Mouse (Mus musculus) left cerebral cortex, adult 8-10 months (tissue): ENCODE data around the gene Gm20388. TPM values are rescaled to one million over a fixed set of nuclear protein-coding genes. Genes with fewer than 3 reads are reported as not detected.

Source experiments
- DNase-seq, 2 experiments: peaks; one replicate each; pipeline ENCODE4 v3.0.0; 2022; ENCODE audit warnings: low spot score in 2 of 2
- total RNA-seq, 4 experiments: library from RNA; stranded (reverse); gene quantifications; 2 replicates each; pipeline ENCODE4 v1.2.4; 2022

Gm20388 gene
- total RNA-seq, 4 experiments from 2014 or later: 10.4 to 20.8 (median 16.4) TPM

- DNase-seq: no peak
Observed at GRCm38 (mm10) chr8:122169446-122169845, 2258.8 kb downstream of the Gm20388 start.

GRCm38 (mm10) chr8:122171823-122172222, 2261.2 kb downstream of the Gm20388 start:
- no peak for DNase-seq

GRCm38 (mm10) chr8:122174133-122174930, 2263.7 kb downstream of the Gm20388 start:
- no peak for DNase-seq

DNA sequence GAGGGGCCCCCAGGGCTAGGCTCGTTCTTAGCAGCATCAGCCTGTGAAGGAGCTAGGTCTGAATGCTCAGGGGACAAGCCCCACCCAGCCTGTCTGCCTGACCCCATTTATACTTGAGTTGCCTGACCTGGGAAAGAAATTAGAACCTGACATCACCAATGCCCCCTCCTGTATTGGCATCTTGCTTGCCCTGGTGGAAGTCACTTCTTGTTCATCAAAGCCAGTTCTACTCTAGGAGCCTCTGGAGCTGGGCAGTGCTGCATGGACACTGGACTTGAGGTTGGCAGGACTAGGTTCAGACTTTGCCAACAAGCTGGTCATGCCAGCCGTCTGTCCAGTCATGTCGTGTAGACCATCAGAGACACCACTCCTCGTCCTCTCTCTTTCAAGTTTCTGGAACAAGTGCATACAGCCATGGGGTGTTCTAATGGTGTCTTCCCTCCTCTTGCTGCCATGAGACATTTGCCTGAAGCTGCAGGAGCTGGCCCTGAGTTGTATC, 2267.8 kb downstream of the Gm20388 start:
- no peak for DNase-seq

DNA sequence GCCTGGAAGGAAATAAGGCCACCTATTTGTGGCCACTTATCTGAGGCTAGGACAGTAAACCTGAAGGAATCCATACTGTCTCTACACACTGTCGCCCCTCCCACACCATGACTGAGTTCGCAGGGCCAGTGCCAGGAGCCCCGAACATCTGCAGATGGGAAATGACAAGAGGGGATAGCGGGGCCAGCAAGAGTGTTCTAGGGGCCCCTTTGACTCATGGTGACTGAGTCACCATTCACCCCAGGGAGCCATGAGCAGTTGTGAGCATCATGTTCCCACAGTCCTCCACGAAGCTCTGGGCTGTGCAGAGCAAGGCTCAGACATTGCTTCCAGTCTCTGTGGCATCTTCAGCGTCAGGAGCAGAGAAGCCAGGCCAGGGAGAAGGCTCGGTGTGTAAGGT, 2268.7 kb downstream of the Gm20388 start:
- no peak for DNase-seq

DNA sequence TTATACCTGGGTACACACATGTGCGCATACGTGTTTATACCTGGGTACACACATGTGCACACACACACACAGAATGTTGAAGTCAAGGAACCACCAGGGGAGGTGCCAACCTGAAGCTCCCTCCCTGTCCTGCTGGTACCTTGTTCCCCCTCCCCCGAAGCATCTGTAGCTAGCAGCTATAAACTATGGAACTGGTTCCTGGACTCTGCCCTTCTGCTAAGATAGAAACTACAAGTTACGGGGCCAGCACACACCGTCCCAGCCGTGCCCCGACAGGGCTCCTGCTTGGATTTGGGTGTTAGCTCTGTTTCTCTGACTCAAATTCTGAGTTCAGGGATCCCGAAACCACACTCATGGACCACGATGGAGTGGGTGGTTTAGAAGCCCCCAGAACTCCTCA, 2269.5 kb downstream of the Gm20388 start:
- no peak for DNase-seq

GRCm38 (mm10) chr8:122181414-122181813, 2270.8 kb downstream of the Gm20388 start:
- DNase-seq: peak; percentile 13 to 55

DNA sequence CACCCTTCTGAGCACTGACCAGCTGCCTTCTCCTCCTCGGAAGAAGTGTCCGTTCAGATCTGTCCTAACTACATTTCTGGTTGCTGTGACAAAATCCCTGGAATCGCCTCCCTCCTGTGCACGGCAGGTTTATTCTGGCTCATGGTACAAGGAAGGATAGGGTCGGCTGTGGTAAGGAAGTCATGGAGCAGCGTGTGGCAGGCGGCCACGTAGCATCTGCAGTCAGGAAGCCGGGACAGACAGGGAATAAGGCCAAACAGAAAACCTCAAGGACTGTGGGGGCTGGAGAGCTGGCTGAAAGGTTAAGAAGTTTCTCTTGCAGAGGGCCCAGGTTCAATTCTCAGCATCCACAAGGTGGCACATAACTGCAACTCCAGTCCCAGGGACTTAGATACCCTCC, 2271.3 kb downstream of the Gm20388 start:
- DNase-seq: no peak

DNA sequence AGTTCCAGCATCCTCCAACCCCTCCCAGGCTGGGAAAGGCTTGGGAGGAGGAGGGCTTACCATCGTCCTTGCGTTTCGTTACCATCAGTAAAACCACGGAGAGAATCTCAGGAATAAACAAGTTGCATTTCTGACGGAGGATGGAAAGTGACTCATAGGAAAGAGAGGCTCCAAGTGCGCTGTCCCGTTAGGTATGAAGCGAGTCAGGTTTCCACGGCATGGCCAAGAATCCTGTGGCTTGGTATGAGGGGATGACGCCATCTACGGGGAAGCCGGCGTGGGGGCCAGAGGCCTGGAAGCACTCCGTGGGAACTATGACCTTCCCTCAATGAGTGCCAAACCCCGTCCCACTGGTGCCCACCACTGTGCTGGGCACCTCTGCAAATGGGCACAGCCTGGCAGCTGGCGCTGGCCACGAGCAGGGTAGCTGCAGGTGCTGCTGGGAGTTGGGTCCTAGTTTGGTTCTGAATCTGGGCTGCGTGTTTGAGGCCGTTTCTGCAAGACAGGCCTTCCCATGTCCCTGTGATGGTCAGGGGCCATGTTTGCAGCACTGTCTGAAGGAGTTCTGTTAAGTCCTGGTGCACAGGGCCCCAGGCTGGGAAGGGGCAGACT, 2275.8 kb downstream of the Gm20388 start:
- no peak for DNase-seq

GRCm38 (mm10) chr8:122187271-122187670, 2276.6 kb downstream of the Gm20388 start:
- no peak for DNase-seq

- peak in 1 of 2 experiments; percentile 61 for DNase-seq
Observed at GRCm38 (mm10) chr8:122190349-122191053, 2279.9 kb downstream of the Gm20388 start.

- DNase-seq: no peak
Observed at GRCm38 (mm10) chr8:122191054-122191376, 2280.4 kb downstream of the Gm20388 start.

DNA sequence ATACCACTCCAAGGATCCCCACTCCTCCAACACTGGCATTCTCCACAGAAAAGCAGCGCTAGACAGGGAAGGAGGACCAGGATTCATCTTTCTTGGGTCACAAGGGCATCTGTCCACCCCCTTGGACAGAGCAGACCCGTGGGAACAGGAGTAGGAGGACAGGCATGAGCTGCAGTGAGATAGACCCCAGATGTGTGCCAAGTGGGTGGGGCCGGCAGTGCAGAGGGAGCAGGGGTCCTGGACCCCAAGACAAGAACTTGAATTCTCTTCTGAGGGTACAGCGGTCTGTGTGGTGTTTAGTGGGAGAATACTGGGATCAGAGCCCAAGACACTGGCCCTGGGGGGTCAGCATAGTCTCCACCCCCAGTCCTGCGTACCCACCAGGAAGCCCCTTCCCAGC, 2282.1 kb downstream of the Gm20388 start:
- DNase-seq: no peak

- DNase-seq: no peak
Observed at GRCm38 (mm10) chr8:122193521-122193920, 2282.9 kb downstream of the Gm20388 start.

GRCm38 (mm10) chr8:122194396-122194795, 2283.8 kb downstream of the Gm20388 start:
- no peak for DNase-seq

GRCm38 (mm10) chr8:122197342-122197741, 2286.7 kb downstream of the Gm20388 start:
- DNase-seq: no peak

- DNase-seq: no peak
Observed at GRCm38 (mm10) chr8:122198378-122199025, 2287.9 kb downstream of the Gm20388 start.

- no peak for DNase-seq
Observed at GRCm38 (mm10) chr8:122199191-122199590, 2288.6 kb downstream of the Gm20388 start.

DNA sequence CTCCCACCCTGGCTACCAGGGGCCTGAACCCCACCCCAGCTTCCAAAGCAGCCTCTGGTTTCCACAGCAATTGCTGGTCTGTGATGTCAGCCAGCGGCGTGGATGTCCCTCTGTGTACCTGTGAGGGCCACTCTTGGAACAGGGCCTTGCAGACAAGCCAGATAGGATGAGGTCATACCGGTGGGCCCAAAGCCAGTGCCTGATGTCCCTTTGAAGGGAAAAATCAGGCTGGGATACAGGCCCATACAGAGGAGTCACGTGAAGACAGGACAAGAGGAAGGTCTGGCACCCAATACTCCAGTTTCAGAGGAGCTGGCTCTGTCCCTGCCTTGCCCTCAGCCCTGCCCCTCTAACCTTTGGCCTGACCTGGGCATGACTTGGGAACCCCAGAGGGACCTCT, 2289.2 kb downstream of the Gm20388 start:
- no peak for DNase-seq

- DNase-seq: no peak
Observed at GRCm38 (mm10) chr8:122211591-122211990, 2300.9 kb downstream of the Gm20388 start.

DNA sequence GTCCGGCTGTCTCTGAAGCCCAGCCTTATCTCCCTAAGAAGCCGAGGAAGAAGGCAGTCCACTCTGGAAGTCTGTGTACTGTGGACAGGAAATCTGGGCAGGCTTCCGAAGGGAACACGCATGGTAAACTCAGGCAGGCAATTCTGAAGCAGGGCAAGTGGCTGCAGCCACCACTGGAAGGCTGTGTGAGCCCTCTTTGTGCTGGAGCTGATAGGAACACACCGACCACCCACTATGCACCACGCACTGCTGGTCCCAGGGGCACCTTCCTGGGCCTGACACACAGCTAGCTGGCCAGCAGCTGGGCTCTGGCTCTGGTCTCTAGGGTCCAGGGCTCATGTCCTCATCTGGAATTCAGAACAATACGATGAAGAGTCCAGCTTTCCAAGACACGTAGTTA, 2305.0 kb downstream of the Gm20388 start:
- no peak for DNase-seq

DNA sequence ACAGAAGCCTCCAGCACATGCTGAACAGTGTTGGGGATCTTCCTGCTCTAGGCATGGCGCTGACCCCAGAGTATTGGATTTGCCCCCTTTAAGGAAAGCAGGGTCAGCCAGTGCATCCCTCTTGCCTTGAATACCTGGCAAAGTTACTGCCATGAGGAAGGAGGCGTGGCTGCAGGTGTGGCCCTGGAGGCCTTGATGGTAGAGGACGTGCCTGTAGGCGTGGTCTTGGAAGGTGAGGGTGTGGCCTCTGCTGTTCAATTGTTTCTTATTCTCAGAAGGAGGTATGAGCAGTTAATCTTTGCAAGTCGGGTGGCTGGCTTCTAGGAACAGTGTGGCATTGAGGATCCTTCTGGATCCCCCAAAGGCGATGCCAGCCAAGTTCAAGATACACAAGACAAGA, 2305.8 kb downstream of the Gm20388 start:
- DNase-seq: no peak
